Mouse (Mus musculus): ENCODE results near the gene Plppr3. TPM values are rescaled to one million over a fixed set of nuclear protein-coding genes. Genes with fewer than 3 reads are reported as not detected.

The Plppr3 gene
- total RNA-seq, 1 experiment from 2014 or later, result 0.95 TPM

DNA sequence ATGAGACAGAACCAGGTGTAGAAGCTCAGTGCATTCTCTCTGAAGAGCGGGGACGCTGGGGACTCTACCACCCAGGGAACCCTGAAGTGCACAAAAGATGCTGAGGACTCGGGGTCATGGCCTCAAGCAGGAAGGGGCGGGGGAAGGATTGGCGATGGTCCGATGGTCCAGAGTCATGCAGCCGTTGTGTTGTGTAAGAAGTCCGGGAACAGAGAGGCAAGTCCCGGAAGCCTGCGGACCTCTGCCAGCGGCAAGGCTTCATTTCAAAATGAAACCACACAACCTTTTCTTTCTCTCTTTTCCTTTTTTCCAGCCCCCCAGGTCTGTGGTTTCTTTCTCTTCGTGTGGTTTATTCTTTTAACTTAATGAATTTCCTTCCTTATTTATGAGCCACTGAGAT lies 3.3 kb upstream of the Plppr3 start:
- ATAC-seq (replicated peaks; ENCODE audit: insufficient number of reproducible peaks, low FRiP score, low TSS enrichment, poor library complexity, severe bottlenecking), result 0 out of 2 replicates have a peak, but pooled peaks have one; percentile 34

DNA sequence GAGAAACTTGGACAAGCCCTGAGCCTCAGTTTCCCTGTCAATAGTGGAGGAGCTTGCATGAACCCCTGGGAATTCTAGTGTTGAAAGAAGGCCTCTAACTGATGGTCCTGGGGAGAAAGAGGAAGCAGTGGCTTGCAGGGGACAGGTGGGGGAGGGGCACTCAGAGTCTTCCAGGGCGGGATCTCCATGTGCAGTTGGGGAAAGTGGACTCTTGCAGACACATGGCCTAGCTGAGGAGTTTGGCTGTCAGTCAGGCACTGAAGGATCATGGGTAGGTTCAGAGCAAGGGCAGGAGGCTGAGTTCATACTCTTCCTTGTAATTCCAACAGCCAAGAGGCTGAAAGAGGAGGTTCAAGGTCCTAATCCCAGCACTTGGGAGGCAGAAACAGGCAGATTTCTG lies 2.7 kb upstream of the Plppr3 start:
- ATAC-seq (replicated peaks; ENCODE audit: insufficient number of reproducible peaks, low FRiP score, low TSS enrichment, poor library complexity, severe bottlenecking), result no peak

DNA sequence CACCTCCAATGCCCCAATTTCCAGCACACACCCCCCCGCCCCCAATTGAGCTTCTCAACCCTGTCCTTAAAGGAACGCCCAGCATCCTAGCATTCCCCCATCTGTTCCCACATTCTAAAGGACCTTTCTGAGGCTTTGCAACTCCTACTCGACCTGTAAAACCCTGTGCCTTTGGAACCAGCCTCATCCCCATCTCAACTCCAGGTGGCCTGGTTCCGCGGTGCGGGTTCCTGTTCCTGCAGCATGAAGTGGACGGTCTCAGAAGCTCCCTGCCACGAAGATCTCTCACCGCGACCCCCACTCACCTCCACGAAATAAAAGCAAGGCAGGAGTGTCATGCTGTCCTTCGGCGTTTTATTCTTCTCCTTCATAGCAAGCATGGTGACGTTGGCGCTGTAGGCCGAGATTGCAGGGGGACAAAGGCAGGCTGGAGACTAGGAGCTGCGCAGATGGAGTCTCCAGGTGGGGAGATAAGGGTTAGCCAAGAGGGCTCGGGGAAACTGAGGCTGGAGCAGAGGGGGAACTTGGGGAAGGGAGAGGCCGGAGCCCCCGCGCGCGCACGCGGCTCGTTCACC lies 632 bp downstream of the Plppr3 start:
- ATAC-seq (replicated peaks; ENCODE audit: insufficient number of reproducible peaks, low FRiP score, low TSS enrichment, poor library complexity, severe bottlenecking), result no peak

DNA sequence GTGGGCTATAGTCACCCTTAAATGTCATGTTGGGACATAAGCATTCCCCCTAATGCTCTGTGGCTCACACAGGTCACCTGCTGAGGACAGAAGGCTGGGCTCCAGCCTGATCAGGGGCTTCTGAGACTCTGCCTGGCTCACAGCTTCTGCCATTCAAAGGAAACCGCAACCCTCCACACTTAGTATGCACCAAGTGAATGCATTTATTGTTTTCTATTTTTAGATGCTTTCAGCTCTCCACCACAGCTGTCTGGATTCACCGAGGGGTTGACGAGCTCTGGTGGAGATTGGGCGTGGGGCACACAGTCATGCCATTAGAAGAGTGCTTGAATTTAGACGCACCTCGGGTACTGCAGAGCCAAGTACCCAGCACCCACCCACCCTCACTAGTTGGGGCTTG lies 1.1 kb downstream of the Plppr3 start:
- no peak for ATAC-seq (replicated peaks; ENCODE audit: insufficient number of reproducible peaks, low FRiP score, low TSS enrichment, poor library complexity, severe bottlenecking)

DNA sequence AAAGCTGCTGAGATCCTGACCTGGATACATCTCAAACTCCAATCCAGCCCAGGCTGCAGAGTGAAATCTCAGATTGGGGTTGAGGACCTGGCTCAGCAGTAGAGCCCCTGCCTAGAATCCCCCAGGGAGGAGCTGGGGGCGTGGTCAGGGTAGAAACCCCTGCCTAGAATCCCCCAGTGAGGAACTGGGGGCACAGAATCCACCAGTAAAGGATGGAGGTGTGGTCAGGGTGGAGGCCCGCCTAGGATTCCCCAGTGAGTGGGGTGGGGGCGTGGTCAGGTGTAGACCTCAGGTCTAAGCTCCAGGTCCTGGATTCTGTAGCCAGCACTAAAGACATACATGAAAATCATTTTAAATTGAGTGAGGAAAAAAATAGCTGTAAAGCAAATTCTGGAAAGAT lies 1.6 kb downstream of the Plppr3 start:
- ATAC-seq (replicated peaks; ENCODE audit: insufficient number of reproducible peaks, low FRiP score, low TSS enrichment, poor library complexity, severe bottlenecking), result no peak

DNA sequence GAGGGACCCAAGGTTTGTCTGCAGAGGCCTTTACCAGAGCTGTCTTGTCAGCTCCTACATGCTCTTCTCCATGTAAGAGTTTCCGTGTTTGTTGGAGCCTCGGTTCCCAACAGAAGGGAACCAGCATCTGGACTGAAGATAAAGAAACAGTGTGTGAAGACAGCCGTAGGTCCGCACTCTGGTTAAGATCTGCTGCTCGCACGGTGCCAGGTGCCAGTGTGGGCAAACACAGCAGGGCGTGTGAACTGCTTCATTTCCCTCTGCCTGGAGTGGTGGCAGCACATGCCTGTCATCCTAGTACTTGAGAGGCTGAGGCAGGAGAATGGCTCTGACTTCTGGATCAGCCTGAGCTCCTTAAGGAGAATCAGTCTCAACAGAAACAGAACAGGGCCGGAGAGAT lies 2.6 kb downstream of the Plppr3 start:
- ATAC-seq (replicated peaks; ENCODE audit: insufficient number of reproducible peaks, low FRiP score, low TSS enrichment, poor library complexity, severe bottlenecking), result no peak

DNA sequence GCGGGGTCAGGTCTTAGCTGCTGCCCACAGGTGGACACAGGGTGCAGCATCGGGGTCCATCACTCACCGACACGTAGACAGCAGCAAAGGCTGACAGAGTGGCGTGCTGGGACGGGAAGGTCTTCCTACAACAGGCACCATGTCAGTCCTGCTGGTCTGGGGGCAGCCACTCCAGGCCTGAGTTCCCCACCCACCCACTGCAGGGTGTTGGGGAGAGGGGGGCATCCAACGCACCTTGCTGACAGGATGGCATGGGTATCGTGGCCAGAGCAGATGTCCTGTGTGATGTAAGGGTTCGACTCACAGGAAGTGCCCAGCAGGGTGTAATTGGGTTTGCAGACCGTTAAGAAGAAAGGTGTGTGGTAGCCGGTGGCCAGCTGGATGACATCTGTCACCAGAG lies 7.8 kb downstream of the Plppr3 start:
- no peak for ATAC-seq (replicated peaks; ENCODE audit: insufficient number of reproducible peaks, low FRiP score, low TSS enrichment, poor library complexity, severe bottlenecking)

DNA sequence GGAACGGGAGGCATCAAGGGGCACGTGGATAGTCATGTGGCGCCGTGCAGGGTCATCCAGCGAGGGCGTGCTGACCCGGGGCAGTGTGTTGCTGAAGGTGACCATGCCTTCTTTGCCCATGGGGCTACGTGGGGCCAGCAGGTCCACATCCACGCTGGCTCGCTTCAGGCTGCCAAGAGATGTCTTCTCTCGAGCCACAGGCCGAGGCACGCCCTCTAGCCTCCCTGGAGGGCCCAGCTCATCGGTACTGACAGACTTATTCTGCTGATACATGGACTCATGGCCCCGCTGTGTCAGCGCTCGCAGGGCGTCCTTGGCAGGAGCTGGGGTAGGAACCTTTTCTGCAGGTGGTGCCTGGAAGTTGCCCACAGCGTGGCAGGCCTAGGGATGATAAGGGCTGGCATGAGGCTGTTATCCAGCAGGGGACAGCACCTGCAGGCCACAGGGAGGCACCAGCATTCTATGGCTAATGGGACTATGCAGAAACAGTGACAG lies 8.6 kb downstream of the Plppr3 start:
- ATAC-seq (replicated peaks; ENCODE audit: insufficient number of reproducible peaks, low FRiP score, low TSS enrichment, poor library complexity, severe bottlenecking), result no peak

DNA sequence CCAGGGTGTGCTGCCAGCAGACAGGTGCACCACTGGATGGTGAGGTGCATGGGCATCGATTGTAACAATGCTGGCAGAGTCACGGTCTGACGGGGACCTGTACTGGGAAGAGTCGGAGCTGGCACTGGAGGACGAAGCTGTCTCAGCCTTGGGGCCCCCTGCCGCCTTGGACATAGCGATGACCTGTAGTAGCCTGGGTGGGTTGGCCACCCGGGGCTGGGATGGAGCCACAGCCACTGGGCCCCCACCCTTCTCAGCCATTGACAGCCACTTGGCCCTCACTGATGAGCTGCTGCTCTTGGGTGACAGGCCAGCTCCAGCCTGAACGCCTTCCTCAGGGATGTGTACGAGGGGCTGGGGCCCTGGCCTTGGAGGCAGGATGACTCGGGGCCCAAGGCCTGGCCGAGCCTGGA lies 9.2 kb downstream of the Plppr3 start:
- ATAC-seq (replicated peaks; ENCODE audit: insufficient number of reproducible peaks, low FRiP score, low TSS enrichment, poor library complexity, severe bottlenecking), result no peak

DNA sequence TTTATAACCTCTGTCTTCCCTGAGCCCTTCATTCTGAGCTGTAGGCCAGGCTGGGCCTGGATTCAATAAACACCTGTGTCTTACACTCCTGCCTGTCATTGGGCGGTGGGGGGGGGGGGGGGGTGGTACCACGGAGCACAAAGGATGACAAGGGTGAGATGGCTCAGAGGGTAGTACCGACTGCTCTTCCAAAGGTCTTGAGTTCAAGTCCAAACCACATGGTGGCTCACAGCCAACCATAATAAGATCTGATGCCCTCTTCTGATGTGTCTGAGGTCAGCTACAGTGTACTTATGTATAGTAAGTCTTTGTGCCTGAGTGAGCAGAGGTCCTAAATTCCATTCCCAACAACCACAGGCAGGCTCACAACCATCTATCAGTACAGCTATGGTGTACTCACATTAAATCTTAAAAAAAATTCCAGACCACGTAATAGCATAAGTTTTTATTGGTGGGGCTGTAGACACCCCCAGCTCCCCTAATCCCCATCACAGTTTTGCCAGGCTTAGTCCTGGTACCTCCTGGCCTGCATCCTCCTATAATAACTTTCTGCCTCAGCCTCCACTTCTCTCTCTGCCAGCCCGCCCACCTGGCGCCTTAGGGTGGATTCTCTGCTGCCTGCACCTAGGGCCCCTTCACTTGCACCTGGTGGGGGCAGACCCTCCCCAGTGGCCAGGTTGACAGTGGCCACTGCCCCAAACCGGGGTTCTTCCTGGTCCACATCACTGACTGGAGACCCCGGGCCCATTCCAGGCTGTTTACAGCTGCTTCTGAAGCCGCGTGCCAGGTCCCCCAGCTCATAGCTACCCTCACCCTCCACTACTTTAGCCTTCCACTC lies 9.9 kb downstream of the Plppr3 start:
- no peak for ATAC-seq (replicated peaks; ENCODE audit: insufficient number of reproducible peaks, low FRiP score, low TSS enrichment, poor library complexity, severe bottlenecking)

DNA sequence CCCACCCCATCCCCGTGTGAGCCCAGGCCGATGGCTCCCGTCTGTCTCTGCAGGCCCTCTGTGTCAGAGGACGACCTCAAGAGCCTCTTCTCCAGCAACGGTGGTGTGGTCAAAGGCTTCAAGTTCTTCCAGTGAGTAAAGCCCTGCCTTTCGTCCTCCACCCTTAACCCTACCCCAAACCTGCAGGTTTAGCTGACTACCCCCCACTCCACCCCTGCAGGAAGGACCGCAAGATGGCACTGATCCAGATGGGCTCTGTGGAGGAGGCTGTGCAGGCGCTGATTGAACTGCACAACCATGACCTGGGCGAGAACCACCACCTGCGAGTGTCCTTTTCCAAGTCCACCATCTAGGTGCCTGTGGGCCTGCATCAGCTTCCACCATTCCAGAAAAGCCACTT lies 11.5 kb downstream of the Plppr3 start:
- ATAC-seq (replicated peaks; ENCODE audit: insufficient number of reproducible peaks, low FRiP score, low TSS enrichment, poor library complexity, severe bottlenecking), result no peak

DNA sequence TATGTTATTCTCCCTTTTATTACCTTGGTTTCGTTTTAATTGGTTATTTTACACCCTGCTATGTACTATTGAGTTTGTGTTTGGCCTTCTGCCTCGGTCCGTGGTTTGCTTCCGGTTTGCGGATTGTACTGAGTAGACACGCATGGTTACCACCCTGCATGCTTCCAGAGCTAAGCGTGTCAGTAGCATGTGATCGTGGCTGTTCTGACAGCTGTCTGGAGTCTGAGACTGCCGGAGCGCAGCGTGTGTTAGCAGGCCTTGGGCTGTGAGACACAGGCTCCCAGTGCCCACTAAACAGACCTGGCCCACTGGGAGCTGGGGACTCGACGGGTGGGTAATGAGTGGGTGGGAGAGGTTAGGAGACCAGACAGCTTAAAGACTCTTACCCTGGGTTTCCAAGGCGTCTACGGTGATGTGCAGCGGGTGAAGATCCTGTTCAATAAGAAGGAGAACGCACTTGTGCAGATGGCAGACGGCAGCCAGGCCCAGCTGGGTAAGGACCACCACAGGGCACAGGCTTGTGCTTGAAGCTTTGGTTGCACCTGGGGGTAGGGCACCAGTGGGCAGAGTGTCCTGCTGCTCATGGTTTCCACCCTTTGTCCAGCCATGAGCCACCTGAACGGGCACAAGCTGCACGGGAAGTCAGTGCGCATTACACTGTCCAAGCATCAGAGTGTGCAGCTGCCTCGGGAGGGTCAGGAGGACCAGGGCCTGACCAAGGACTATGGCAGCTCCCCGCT lies 12.2 kb downstream of the Plppr3 start:
- no peak for ATAC-seq (replicated peaks; ENCODE audit: insufficient number of reproducible peaks, low FRiP score, low TSS enrichment, poor library complexity, severe bottlenecking)

DNA sequence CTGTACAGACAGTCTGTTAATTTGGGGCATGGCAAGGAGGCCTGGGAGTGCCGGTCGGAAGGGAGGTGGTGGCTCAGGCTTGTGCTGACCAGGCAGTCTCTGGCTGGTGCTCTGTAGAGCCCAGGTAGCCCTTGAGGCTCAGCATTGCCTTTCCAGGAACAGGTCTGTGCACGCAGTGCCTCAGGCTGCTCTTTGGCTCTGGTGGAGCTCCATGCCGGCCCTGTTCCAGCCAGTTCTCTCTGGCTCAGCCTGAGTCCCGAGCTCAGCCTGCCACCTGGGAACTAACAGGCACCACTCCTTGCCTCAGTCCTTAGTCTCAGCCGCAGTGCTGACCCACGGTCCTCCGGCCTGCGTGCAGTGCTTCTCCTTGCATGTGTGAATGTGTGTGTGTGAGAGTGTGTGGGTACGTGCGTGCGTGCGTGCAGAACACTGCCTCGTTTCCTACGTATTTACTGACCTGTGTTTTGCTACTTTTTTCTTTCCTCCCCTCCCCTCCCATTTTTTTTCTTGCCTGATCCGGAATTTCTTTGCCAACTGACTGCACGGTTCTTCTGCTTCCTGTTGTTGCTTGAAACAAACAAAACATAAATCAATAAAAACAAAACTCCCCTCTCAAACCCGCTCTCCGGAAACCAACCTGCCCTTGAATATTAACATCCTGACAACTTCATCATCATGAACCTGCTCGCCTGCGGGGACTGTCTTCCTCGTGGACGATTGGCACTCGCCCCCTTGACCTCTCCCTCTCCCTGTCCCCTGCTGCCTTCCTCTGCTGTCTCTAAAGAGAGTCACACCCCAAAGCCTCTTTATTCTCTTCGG lies 13.0 kb downstream of the Plppr3 start:
- no peak for ATAC-seq (replicated peaks; ENCODE audit: insufficient number of reproducible peaks, low FRiP score, low TSS enrichment, poor library complexity, severe bottlenecking)

DNA sequence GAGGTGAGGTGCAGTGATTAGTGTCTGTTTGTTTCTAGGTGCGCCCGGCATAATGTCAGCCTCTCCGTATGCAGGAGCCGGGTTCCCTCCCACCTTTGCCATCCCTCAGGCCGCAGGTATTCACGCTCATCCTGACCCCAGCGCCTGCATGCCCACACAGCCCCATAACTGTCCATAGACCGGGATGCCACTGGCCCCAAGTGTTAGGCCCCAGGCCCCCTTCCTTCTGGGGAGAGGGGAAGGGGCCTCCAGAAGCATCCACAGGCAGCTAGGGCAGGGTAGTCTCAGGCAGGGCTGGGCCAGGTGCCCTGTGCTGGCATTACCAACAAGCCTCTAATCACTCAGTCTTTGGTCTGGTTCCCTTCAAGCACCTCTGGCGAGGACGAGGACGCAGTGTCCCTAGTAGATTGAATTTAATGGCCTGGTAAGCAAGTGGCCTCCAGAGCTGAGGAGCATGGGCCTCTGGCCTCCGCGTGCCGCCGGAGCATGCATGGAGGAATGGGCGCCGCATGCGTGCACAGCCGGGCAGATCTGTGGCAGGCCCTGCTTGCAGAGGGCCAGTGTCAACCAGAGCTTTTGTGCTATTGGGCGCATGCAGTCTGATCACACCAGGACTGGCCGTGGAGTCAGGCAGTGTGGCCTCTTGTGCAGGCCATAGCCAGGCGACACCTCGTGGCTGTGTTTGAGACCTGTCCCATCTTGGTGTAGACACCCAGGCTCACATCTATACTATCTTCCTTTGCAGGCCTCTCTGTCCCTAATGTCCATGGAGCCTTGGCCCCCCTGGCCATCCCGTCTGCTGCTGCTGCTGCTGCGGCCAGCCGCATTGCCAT lies 14.1 kb downstream of the Plppr3 start:
- no peak for ATAC-seq (replicated peaks; ENCODE audit: insufficient number of reproducible peaks, low FRiP score, low TSS enrichment, poor library complexity, severe bottlenecking)

DNA sequence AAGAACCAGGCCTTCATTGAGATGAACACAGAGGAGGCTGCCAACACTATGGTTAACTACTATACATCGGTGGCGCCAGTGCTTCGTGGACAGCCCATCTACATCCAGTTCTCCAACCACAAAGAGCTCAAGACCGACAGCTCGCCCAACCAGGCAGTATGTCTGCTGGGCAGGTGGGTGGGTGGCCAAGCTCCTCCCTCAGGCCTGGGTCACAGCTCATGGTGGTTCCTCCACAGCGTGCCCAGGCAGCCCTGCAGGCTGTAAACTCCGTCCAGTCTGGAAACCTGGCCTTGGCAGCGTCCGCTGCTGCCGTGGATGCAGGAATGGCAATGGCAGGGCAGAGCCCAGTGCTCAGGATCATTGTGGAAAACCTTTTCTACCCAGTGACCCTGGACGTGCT lies 15.3 kb downstream of the Plppr3 start:
- ATAC-seq (replicated peaks; ENCODE audit: insufficient number of reproducible peaks, low FRiP score, low TSS enrichment, poor library complexity, severe bottlenecking), result no peak

DNA sequence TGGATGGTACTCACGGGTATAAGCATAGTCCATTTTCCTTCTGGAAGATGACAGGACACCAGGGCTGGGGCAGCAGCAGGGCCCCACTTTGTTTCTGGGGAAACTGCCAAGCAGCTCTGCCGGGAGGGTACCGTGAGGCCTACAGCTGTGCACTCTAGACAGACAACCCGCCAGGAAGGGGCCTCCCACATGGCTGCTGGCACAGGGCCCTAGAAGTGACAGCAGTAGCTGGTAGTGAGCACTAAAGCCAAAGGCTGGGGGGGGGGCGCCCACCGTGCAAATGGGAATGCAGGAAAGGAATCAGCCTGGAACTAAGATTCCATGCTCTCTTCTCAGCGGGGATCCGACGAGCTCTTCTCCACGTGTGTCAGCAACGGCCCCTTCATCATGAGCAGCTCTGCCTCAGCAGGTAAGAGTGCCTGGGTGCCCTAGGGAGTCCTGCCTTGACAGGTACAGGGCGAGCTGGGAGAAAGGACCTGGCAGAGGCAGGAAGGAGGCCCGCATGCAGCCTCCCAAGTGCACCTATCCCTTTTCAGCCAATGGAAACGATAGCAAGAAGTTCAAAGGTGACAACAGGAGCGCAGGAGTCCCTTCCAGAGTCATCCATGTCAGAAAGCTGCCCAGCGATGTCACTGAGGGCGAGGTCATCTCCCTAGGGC lies 15.9 kb downstream of the Plppr3 start:
- ATAC-seq (replicated peaks; ENCODE audit: insufficient number of reproducible peaks, low FRiP score, low TSS enrichment, poor library complexity, severe bottlenecking), result no peak

DNA sequence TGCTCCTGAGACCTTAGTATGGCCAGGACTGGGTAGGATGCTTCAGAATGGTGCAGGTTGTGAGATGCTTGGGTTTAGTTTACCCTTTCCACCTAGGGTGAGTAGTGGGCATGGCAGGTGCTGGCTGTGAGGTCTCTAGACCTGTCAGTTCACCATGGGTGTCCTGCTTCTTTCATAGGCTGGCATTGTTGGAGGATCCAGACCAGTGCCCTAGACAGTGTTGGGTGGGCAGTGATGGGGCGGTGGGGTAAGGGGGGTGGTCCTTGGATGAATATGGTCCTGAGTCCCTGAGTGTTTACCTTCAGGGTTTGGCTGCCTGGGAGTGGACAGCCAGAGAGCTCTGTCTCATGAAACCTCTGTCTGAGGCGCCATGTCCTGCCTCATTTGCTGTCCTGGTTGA lies 16.5 kb downstream of the Plppr3 start:
- no peak for ATAC-seq (replicated peaks; ENCODE audit: insufficient number of reproducible peaks, low FRiP score, low TSS enrichment, poor library complexity, severe bottlenecking)

DNA sequence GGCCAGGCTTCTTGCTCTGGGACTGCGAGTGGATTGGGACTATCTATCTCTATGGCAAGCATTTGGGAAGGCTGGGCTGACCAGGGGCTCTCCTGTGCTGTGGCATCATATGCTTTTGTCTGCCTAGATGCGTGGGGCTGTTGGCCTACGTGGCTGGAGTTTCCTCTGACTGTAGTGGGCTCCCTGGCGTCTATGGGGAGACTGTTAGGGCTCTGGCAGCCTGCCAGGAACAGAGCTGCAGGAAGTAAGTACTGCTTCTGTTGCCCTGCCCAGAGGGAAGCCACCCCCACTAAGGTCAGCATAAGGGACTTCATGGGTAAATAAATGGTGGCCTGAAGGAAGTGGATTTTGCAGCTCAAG lies 17.0 kb downstream of the Plppr3 start:
- ATAC-seq (replicated peaks; ENCODE audit: insufficient number of reproducible peaks, low FRiP score, low TSS enrichment, poor library complexity, severe bottlenecking), result no peak

Data from monocyte, adult 5-6 weeks (primary cell).